Mouse (Mus musculus): ENCODE data around the gene Chst11.

DNA sequence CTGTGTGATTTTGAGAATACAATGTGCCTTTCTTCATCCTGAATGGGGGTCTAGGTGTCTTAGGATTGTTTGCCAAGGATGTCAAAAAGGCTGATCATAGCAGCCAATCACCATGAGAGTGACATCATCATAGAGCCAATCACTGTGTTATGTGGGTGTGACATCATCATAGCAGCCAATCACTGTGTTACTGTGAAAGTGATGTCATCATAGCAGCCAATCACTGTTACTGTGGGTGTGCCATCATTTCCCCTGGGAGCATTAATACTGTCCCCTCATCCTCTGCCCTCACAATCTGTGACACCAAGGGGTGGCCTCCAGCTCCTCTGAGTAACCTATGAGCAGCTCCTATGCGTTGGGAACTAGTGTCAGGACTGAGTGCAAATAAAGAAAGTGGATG lies 146.6 kb downstream of the Chst11 start:
- TF ChIP-seq CTCF (IDR thresholded peaks at IDR 0.05; ENCODE audit: borderline replicate concordance, extremely low read depth, insufficient read depth, insufficient read length) (no peak), POLR2A (IDR thresholded peaks at IDR 0.05; ENCODE audit: borderline replicate concordance, extremely low read depth, insufficient read depth, insufficient read length, poor library complexity, severe bottlenecking) (no peak)
